Mouse (Mus musculus) spleen, adult 2 months (tissue): Measurements from ENCODE around the gene Fbxo11.

ENCODE experiments used
- CTCF ChIP-seq: fragments of 200-500 bp; IDR thresholded peaks from 2 replicates; pipeline ENCODE4 v1.5.1; 2011; ENCODE audit warnings: mild to moderate bottlenecking, inconsistent platforms; ENCODE audit not compliant: insufficient read depth, insufficient read length, insufficient replicate concordance; ENCODE audit errors: extremely low read depth
- POLR2A ChIP-seq: fragments of 200-500 bp; IDR thresholded peaks from 2 replicates; pipeline ENCODE4 v1.6.1; 2011; ENCODE audit warnings: low read depth, low read length, inconsistent platforms

DNA sequence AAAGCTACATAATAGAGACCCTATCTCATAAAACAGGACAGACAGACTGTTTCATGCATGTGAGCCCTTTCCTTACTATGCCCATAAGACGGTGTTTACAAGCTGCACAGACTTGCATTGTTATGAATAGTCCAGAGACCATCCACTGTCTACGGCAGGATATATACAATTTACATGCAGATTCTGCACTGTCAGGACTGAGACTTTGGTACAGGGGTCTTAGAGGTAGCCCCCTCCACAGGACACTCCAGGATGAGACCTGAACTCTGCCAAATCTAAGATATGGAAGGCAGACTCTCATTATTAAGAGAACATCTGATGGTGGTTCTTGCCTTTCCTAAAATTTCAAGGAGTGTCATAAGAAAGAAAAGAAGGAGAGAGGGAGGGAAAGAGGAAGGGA, 6.8 kb downstream of the Fbxo11 start:
- TF ChIP-seq CTCF: no peak
- no peak for TF ChIP-seq POLR2A
